ENCODE assay signal across 23 mouse cellular contexts in genomic region chr5:148289951-148290350, GRCm38 (mm10).
DNase-seq lines count a peak whose midpoint lies in the region; ATAC-seq lines count a peak whose summit lies in the region.
"Had no signal": no experiment of that assay in that cellular context is flagged by ENCODE, and none has a peak within 500 bp of the region (broad histone marks: within the 10 kb centered on the region; RNA-seq: fewer than 3 reads in every experiment).

No protein-coding gene starts in this region.

- H3K4me1 ChIP-seq in limb, embryonic 12.5 days (replicated peaks): peaks cover 4% of the 10 kb centered on the region
- no peaks in the 10 kb centered on the region; the same call in 1 of the 2 replicates for H3K4me1 ChIP-seq in limb, embryonic 10.5 days
- H3K4me1 ChIP-seq in embryonic facial prominence, embryonic 14.5 days (ENCODE audit: control insufficient read depth, insufficient read depth, low read length): no peaks in the 10 kb centered on the region
- peaks cover 6% of the 10 kb centered on the region; the same call in 1 of the 2 replicates for H3K4me1 ChIP-seq in forebrain, embryonic 15.5 days
- H3K4me1 ChIP-seq: embryonic facial prominence, embryonic 15.5 days; hindbrain, embryonic 10.5 days; megakaryocyte, embryonic 14.5 days had no signal

- H3K9ac ChIP-seq in limb, embryonic 12.5 days (replicated peaks): no peak overlapping the region
- no peak overlapping the region for H3K9ac ChIP-seq in embryonic facial prominence, embryonic 14.5 days (ENCODE audit: low read depth, low read length)
- no peak overlapping the region for H3K9ac ChIP-seq in forebrain, embryonic 15.5 days (replicated peaks)
- H3K9ac ChIP-seq: embryonic facial prominence, embryonic 15.5 days had no signal

- H3K27ac ChIP-seq in limb, embryonic 12.5 days: no peak overlapping the region
- no peak overlapping the region for H3K27ac ChIP-seq in limb, embryonic 10.5 days
- H3K27ac ChIP-seq in embryonic facial prominence, embryonic 14.5 days (replicated peaks; ENCODE audit: low read depth, low read length): no peak overlapping the region
- H3K27ac ChIP-seq in forebrain, embryonic 15.5 days (replicated peaks): 0 out of 2 replicates have a peak overlapping the region, but pooled peaks have one; percentile 14
- H3K27ac ChIP-seq: embryonic facial prominence, embryonic 15.5 days; heart, embryonic 10.5 days; hindbrain, embryonic 10.5 days; layer of hippocampus, adult 2 months had no signal

- H3K4me3 ChIP-seq in limb, embryonic 12.5 days (replicated peaks): no peak overlapping the region
- H3K4me3 ChIP-seq in limb, embryonic 10.5 days: no peak overlapping the region
- no peak overlapping the region for H3K4me3 ChIP-seq in embryonic facial prominence, embryonic 14.5 days (ENCODE audit: low read depth, low read length)
- no peak overlapping the region for H3K4me3 ChIP-seq in forebrain, embryonic 15.5 days
- H3K4me3 ChIP-seq: embryonic facial prominence, embryonic 15.5 days; heart, embryonic 10.5 days; hindbrain, embryonic 10.5 days; layer of hippocampus, adult 2 months; megakaryocyte, embryonic 14.5 days had no signal

- DNase-seq in limb, embryonic 10.5 days (ENCODE audit: low spot score): no peak
- DNase-seq in embryonic facial prominence, embryonic 14.5 days (ENCODE audit: low spot score): peak; percentile 63
- DNase-seq in retina, embryonic 14.5 days (ENCODE audit: low spot score): peak; percentile 81
- DNase-seq in kidney, postnatal 36 days: no peak
- no peak for DNase-seq in spleen, postnatal 14 days (ENCODE audit: low spot score in 2 of 2)
- DNase-seq: adrenal gland, adult 2 months; cerebellum, adult 9-11 months; gastrocnemius, postnatal 36 days; kidney, adult 18-20 months; kidney, postnatal 10 days; layer of hippocampus, postnatal 36 days; left cerebral cortex, postnatal 4 days; lung, adult 18-20 months; lung, postnatal 14 days; thymus, adult 2 months had no signal

- no peaks in the 10 kb centered on the region for H3K36me3 ChIP-seq in limb, embryonic 12.5 days
- no peaks in the 10 kb centered on the region for H3K36me3 ChIP-seq in limb, embryonic 10.5 days
- H3K36me3 ChIP-seq in embryonic facial prominence, embryonic 14.5 days (ENCODE audit: control insufficient read depth, insufficient read depth, low read length): no peaks in the 10 kb centered on the region
- no peaks in the 10 kb centered on the region for H3K36me3 ChIP-seq in forebrain, embryonic 15.5 days
- H3K36me3 ChIP-seq: embryonic facial prominence, embryonic 15.5 days; hindbrain, embryonic 10.5 days had no signal

- no peaks in the 10 kb centered on the region for H3K27me3 ChIP-seq in limb, embryonic 12.5 days
- no peaks in the 10 kb centered on the region for H3K27me3 ChIP-seq in limb, embryonic 10.5 days (ENCODE audit: low read depth, poor library complexity, severe bottlenecking)
- no peaks in the 10 kb centered on the region for H3K27me3 ChIP-seq in embryonic facial prominence, embryonic 14.5 days (replicated peaks; ENCODE audit: control insufficient read depth, insufficient read depth, low read length)
- H3K27me3 ChIP-seq in forebrain, embryonic 15.5 days: no peaks in the 10 kb centered on the region
- H3K27me3 ChIP-seq: embryonic facial prominence, embryonic 15.5 days; megakaryocyte, embryonic 14.5 days had no signal

- WGBS in limb, embryonic 12.5 days: 34% methylated on average over 7 of the region's 7 CpGs
- WGBS in limb, embryonic 10.5 days: 69% methylated on average over 7 of the region's 7 CpGs
- WGBS in embryonic facial prominence, embryonic 14.5 days: 61% methylated on average over 7 of the region's 7 CpGs
- 15% methylated on average over 7 of the region's 7 CpGs for WGBS in forebrain, embryonic 15.5 days

- ATAC-seq in limb, embryonic 12.5 days (ENCODE audit: insufficient number of reproducible peaks, insufficient read depth, low FRiP score, low TSS enrichment, low read depth): 0 out of 2 replicates have a peak, but pooled peaks have one; percentile 44
- ATAC-seq in embryonic facial prominence, embryonic 14.5 days (ENCODE audit: low read depth): peak; percentile 74; the same call in 1 of the 2 replicates
- ATAC-seq in forebrain, embryonic 15.5 days (replicated peaks): peak; percentile 55; the same call in 1 of the 2 replicates

- no peak overlapping the region for H3K4me2 ChIP-seq in limb, embryonic 12.5 days
- H3K4me2 ChIP-seq in embryonic facial prominence, embryonic 14.5 days (ENCODE audit: low read depth, low read length): no peak overlapping the region
- no peak overlapping the region for H3K4me2 ChIP-seq in forebrain, embryonic 15.5 days (replicated peaks)
- H3K4me2 ChIP-seq: embryonic facial prominence, embryonic 15.5 days; liver, embryonic 11.5 days had no signal

- peaks cover 4% of the 10 kb centered on the region; the same call in 1 of the 2 replicates for H3K9me3 ChIP-seq in limb, embryonic 12.5 days
- no peaks in the 10 kb centered on the region for H3K9me3 ChIP-seq in limb, embryonic 10.5 days (replicated peaks)
- H3K9me3 ChIP-seq in embryonic facial prominence, embryonic 14.5 days (ENCODE audit: control insufficient read depth, low read length): no peaks in the 10 kb centered on the region
- H3K9me3 ChIP-seq in forebrain, embryonic 15.5 days: no peaks in the 10 kb centered on the region
- H3K9me3 ChIP-seq: embryonic facial prominence, embryonic 15.5 days; heart, embryonic 10.5 days had no signal

Comparison
In these comparisons a context has a peak if more than half of its experiments do, and no peak if none do; other contexts are left out.
1. DNase-seq: peak in embryonic facial prominence, embryonic 14.5 days (single experiment) and retina, embryonic 14.5 days (single experiment); none in limb, embryonic 10.5 days (single experiment), kidney, postnatal 36 days (0 of 2) and spleen, postnatal 14 days (0 of 2).
2. Peak in every context shown above with its lines, with median percentiles within 50 percentile points of each other: ATAC-seq.